Mouse (Mus musculus): Measurements from ENCODE around the gene Fam71e2.

DNA sequence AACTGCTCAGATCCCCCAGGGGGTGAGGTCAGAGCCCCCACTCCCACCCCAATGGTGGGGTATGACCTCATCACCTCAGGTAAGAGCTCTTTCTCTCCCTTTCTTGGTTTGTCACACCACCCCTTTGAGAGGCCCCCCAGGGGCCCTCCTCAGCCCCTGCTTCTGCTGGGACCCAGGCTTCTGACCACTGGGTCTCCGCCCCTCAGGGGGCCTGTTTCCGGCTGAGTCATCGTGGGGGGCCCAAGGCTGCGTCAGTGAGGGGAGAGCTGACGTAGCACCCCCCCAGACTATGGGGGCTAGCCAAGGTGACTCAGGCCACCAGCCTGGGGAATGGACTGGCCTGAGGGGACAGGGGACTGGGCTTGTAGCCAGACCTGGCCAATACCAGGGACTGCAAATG is 8.8 kb upstream of the Fam71e2 start:
- TF ChIP-seq POLR2AphosphoS2 (IDR thresholded peaks at IDR 0.05; ENCODE audit: low read length): no peak
- TF ChIP-seq NRF1 (IDR thresholded peaks at IDR 0.05; ENCODE audit: insufficient read depth, low read depth, low read length, poor library complexity, severe bottlenecking): no peak
- TF ChIP-seq POLR2AphosphoS5 (IDR thresholded peaks at IDR 0.05; ENCODE audit: borderline replicate concordance, low read depth, low read length): no peak
- no peak for TF ChIP-seq TAL1 (IDR thresholded peaks at IDR 0.05; ENCODE audit: low read length)
- TF ChIP-seq CTCF (IDR thresholded peaks at IDR 0.05 in 2 of 3, conservative IDR thresholded peaks at IDR 0.05 in 1 of 3; ENCODE audit: control insufficient read depth in 1 of 3, insufficient read depth in 1 of 3, low read depth in 2 of 3, low read length in 3 of 3, poor library complexity in 1 of 3, severe bottlenecking in 1 of 3): no peak
- no peak for TF ChIP-seq EP300 (IDR thresholded peaks at IDR 0.05; ENCODE audit: low read depth in 1 of 2, low read length in 2 of 2)
- TF ChIP-seq POLR2A (IDR thresholded peaks at IDR 0.05; ENCODE audit: control insufficient read depth in 1 of 2, insufficient read depth in 1 of 2, low read depth in 1 of 2, low read length in 2 of 2, poor library complexity in 1 of 2): no peak
- TF ChIP-seq USF1 (IDR thresholded peaks at IDR 0.05; ENCODE audit: low read depth, low read length): no peak
- no peak for TF ChIP-seq NELFE (IDR thresholded peaks at IDR 0.05; ENCODE audit: low read depth, low read length)
- TF ChIP-seq MXI1 (IDR thresholded peaks at IDR 0.05; ENCODE audit: low read depth, low read length): no peak
- TF ChIP-seq E2F4 (IDR thresholded peaks at IDR 0.05; ENCODE audit: borderline replicate concordance, low read depth, low read length): no peak
